8 mouse cellular contexts compared by ENCODE assay signal in genomic region chr2:32509896-32510295, GRCm38 (mm10). TPM values are rescaled to one million over a fixed set of nuclear protein-coding genes. Genes with fewer than 3 reads are reported as not detected.
DNase-seq lines count a peak whose midpoint lies in the region; ATAC-seq and TF ChIP-seq lines count a peak whose summit lies in the region.

No protein-coding gene starts in this region.

- peaks cover 7% of the 10 kb centered on the region; the same call in 1 of the 2 replicates for H3K4me1 ChIP-seq in kidney, postnatal 0 days (replicated peaks; ENCODE audit: insufficient read depth, low read length)

- DNase-seq in kidney, postnatal 0 days (ENCODE audit: low spot score): peak; percentile 54
- DNase-seq in kidney, postnatal 14 days: no peak
- peak; percentile 53 for DNase-seq in embryo, embryonic 11 days
- peak; percentile 24 for DNase-seq in hindlimb bud, embryonic 11.5 days (ENCODE audit: extremely low spot score, low read depth, low spot score)
- DNase-seq in lung, postnatal 4 days: peak; percentile 50 to 53
- no peak for DNase-seq in left cerebral cortex, postnatal 4 days
- DNase-seq in natural killer cell, adult 2 months (ENCODE audit: low spot score in 2 of 2): no peak

- no peaks in the 10 kb centered on the region for H3K27me3 ChIP-seq in kidney, postnatal 0 days (ENCODE audit: insufficient read depth, low read length)

- H3K9ac ChIP-seq in kidney, postnatal 0 days (ENCODE audit: low read depth, low read length): peak overlapping the region; percentile 23; the same call in 1 of the 2 replicates

- no peak overlapping the region for H3K4me3 ChIP-seq in kidney, postnatal 0 days (replicated peaks; ENCODE audit: low read depth, low read length)

- H3K36me3 ChIP-seq in kidney, postnatal 0 days (ENCODE audit: insufficient read depth, low read length): no peaks in the 10 kb centered on the region

- ATAC-seq in kidney, postnatal 0 days (replicated peaks; ENCODE audit: low FRiP score, low read depth): no peak
- ATAC-seq in inflammation-experienced regulatory T-cells, adult 6 months: no peak

- no peak for TF ChIP-seq CTCF in kidney, postnatal 0 days (IDR thresholded peaks at IDR 0.05; ENCODE audit: low read depth)

- 45% methylated on average over 8 of the region's 8 CpGs for WGBS in kidney, postnatal 0 days

- H3K27ac ChIP-seq in kidney, postnatal 0 days: peak overlapping the region; percentile 72

- H3K9me3 ChIP-seq in kidney, postnatal 0 days (replicated peaks; ENCODE audit: low read length): no peaks in the 10 kb centered on the region

- intact Hi-C loops in left cerebral cortex, postnatal 4 days (cut with DNase I): no loop called here

- no peak overlapping the region for H3K4me2 ChIP-seq in kidney, postnatal 0 days (ENCODE audit: low read length)

RNA-seq across cellular contexts. Expression of gene Fam102a, which starts 25.2 kb away (rescaled TPM):
- 13.9 and 16.9 TPM in 2 replicates for polyA plus RNA-seq in kidney, postnatal 0 days (2015; fragmentation: Nextera tagmentation; extraction: Ambion mirVana)
- 10 to 100 TPM; 18.8 to 20.1 TPM for total RNA-seq in left cerebral cortex, postnatal 4 days (2021)
- polyA plus RNA-seq in inflammation-experienced regulatory T-cells, adult 6 months (2017; shearing (Covaris generic)): 10 to 100 TPM; 40.7 to 52.4 (median 50.7) TPM

RNA-seq across cellular contexts. Expression of gene Slc25a25, which starts 58.7 kb away (rescaled TPM):
- polyA plus RNA-seq in kidney, postnatal 0 days (2015; fragmentation: Nextera tagmentation; extraction: Ambion mirVana): 15.0 and 16.9 TPM in 2 replicates
- 10 to 100 TPM; 47.9 to 50.8 TPM for total RNA-seq in left cerebral cortex, postnatal 4 days (2021)
- polyA plus RNA-seq in inflammation-experienced regulatory T-cells, adult 6 months (2017; shearing (Covaris generic)): 1 to 10 TPM; 2.2 to 4.4 (median 4.3) TPM

RNA-seq across cellular contexts. Expression of gene Naif1, which starts 59.6 kb away (rescaled TPM):
- polyA plus RNA-seq in kidney, postnatal 0 days (2015; fragmentation: Nextera tagmentation; extraction: Ambion mirVana): 4.7 TPM in 2 replicates
- 1 to 10 TPM; 3.1 to 4.0 TPM for total RNA-seq in left cerebral cortex, postnatal 4 days (2021)
- polyA plus RNA-seq in inflammation-experienced regulatory T-cells, adult 6 months (2017; shearing (Covaris generic)): 1 to 10 TPM; 4.6 to 6.0 (median 4.8) TPM

Comparison
In these comparisons a context has a peak if more than half of its experiments do, and no peak if none do; other contexts are left out.
1. DNase-seq: peak in kidney, postnatal 0 days (single experiment), embryo, embryonic 11 days (single experiment), hindlimb bud, embryonic 11.5 days (single experiment) and lung, postnatal 4 days (2 of 2); none in kidney, postnatal 14 days (single experiment), left cerebral cortex, postnatal 4 days (single experiment) and natural killer cell, adult 2 months (0 of 2).